Mouse (Mus musculus): Measurements from ENCODE around the gene Cd70. TPM values are rescaled to one million over a fixed set of nuclear protein-coding genes. Genes with fewer than 3 reads are reported as not detected.
A peak's percentile ranks its signal among the peaks of the same experiment; 100 is the strongest.

Cd70 gene
- 0.16 and 0.40 TPM in 2 replicates for polyA plus RNA-seq (2014; fragmentation: Nextera tagmentation; extraction: Ambion mirVana)

GRCm38 (mm10) chr17:57148994-57149803 is at the start of gene Cd70:
TSS of gene Cd70 (minus strand) at chr17:57149777.
- no peaks in the 10 kb centered on the region for H3K36me3 ChIP-seq (ENCODE audit: control insufficient read depth, insufficient read depth, low read length)
- no peaks in the 10 kb centered on the region for H3K9me3 ChIP-seq (ENCODE audit: control insufficient read depth, low read length)
- H3K27me3 ChIP-seq (ENCODE audit: control insufficient read depth, insufficient read depth, low read length), result peaks cover 19% of the 10 kb centered on the region
- H3K4me1 ChIP-seq (ENCODE audit: control insufficient read depth, insufficient read depth, low read length), result peaks cover 4% of the 10 kb centered on the region; the same call in 1 of the 2 replicates
- peak within 1 kb of the TSS; percentile 53 for H3K4me2 ChIP-seq
- ATAC-seq (ENCODE audit: low FRiP score) (0 out of 2 replicates have a peak, but pooled peaks have one; percentile 22), DNase-seq (ENCODE audit: low spot score, missing footprints) (peak; percentile 90)
- peak within 1 kb of the TSS; percentile 24 for H3K4me3 ChIP-seq (ENCODE audit: low read depth, low read length)
- 2% methylated on average over 39 of the region's 39 CpGs for WGBS
- H3K9ac ChIP-seq (ENCODE audit: low read length), result peak within 1 kb of the TSS; percentile 57
- H3K27ac ChIP-seq (ENCODE audit: low read depth, low read length), result no peak within 1 kb of the TSS

- no peak for DNase-seq (ENCODE audit: low spot score, missing footprints)
- 84% methylated on average over 3 of the region's 3 CpGs for WGBS
- H3K4me1 ChIP-seq (ENCODE audit: control insufficient read depth, insufficient read depth, low read length), result no peaks in the 10 kb centered on the region
- H3K9ac ChIP-seq (ENCODE audit: low read length), result no peak overlapping the region
- no peaks in the 10 kb centered on the region for H3K27me3 ChIP-seq (ENCODE audit: control insufficient read depth, insufficient read depth, low read length)
- H3K27ac ChIP-seq (ENCODE audit: low read depth, low read length), result no peak overlapping the region
- no peak overlapping the region for H3K4me2 ChIP-seq
- H3K4me3 ChIP-seq (ENCODE audit: low read depth, low read length), result no peak overlapping the region
- ATAC-seq (ENCODE audit: low FRiP score), result no peak
- no peaks in the 10 kb centered on the region for H3K36me3 ChIP-seq (ENCODE audit: control insufficient read depth, insufficient read depth, low read length)
- H3K9me3 ChIP-seq (ENCODE audit: control insufficient read depth, low read length), result no peaks in the 10 kb centered on the region
Observed at GRCm38 (mm10) chr17:57198252-57198651, 48.7 kb upstream of the Cd70 start.

GRCm38 (mm10) chr17:57195326-57196010 is 45.9 kb upstream of the Cd70 start:
- ATAC-seq (ENCODE audit: low FRiP score), result no peak
- 86% methylated on average over 8 of the region's 8 CpGs for WGBS
- H3K27me3 ChIP-seq (ENCODE audit: control insufficient read depth, insufficient read depth, low read length), result no peaks in the 10 kb centered on the region
- DNase-seq (ENCODE audit: low spot score, missing footprints), result no peak
- no peak overlapping the region for H3K27ac ChIP-seq (ENCODE audit: low read depth, low read length)
- H3K4me1 ChIP-seq (ENCODE audit: control insufficient read depth, insufficient read depth, low read length), result no peaks in the 10 kb centered on the region
- H3K4me2 ChIP-seq, result no peak overlapping the region
- no peak overlapping the region for H3K9ac ChIP-seq (ENCODE audit: low read length)
- H3K4me3 ChIP-seq (ENCODE audit: low read depth, low read length), result no peak overlapping the region
- no peaks in the 10 kb centered on the region for H3K36me3 ChIP-seq (ENCODE audit: control insufficient read depth, insufficient read depth, low read length)
- no peaks in the 10 kb centered on the region for H3K9me3 ChIP-seq (ENCODE audit: control insufficient read depth, low read length)

- Histone ChIP-seq H3K4me3 (ENCODE audit: low read depth, low read length) (no peak overlapping the region), H3K36me3 (ENCODE audit: control insufficient read depth, insufficient read depth, low read length) (no peaks in the 10 kb centered on the region), H3K27ac (ENCODE audit: low read depth, low read length) (no peak overlapping the region), H3K4me1 (ENCODE audit: control insufficient read depth, insufficient read depth, low read length) (no peaks in the 10 kb centered on the region), H3K9me3 (ENCODE audit: control insufficient read depth, low read length) (no peaks in the 10 kb centered on the region), H3K9ac (ENCODE audit: low read length) (no peak overlapping the region), H3K27me3 (ENCODE audit: control insufficient read depth, insufficient read depth, low read length) (no peaks in the 10 kb centered on the region), H3K4me2 (no peak overlapping the region)
- no peak for DNase-seq (ENCODE audit: low spot score, missing footprints)
- WGBS, result 73% methylated on average over 3 of the region's 3 CpGs
- ATAC-seq (ENCODE audit: low FRiP score), result no peak
Observed at GRCm38 (mm10) chr17:57194771-57195170, 45.2 kb upstream of the Cd70 start.

- no peak within 1 kb of the TSS for H3K4me3 ChIP-seq (ENCODE audit: low read depth, low read length)
Observed at GRCm38 (mm10) chr17:57194041-57194507, 44.5 kb upstream of the Cd70 start, which contains the start of gene Tnfsf14. TSS of gene Tnfsf14 (minus strand) at chr17:57194177.

GRCm38 (mm10) chr17:57188510-57189192 is 39.1 kb upstream of the Cd70 start:
- Histone ChIP-seq H3K36me3 (ENCODE audit: control insufficient read depth, insufficient read depth, low read length) (no peaks in the 10 kb centered on the region), H3K9me3 (ENCODE audit: control insufficient read depth, low read length) (no peaks in the 10 kb centered on the region), H3K27ac (ENCODE audit: low read depth, low read length) (no peak overlapping the region), H3K4me2 (no peak overlapping the region), H3K27me3 (ENCODE audit: control insufficient read depth, insufficient read depth, low read length) (no peaks in the 10 kb centered on the region), H3K9ac (ENCODE audit: low read length) (no peak overlapping the region), H3K4me1 (ENCODE audit: control insufficient read depth, insufficient read depth, low read length) (no peaks in the 10 kb centered on the region), H3K4me3 (ENCODE audit: low read depth, low read length) (no peak overlapping the region)
- WGBS, result 91% methylated on average over 12 of the region's 12 CpGs
- ATAC-seq (ENCODE audit: low FRiP score) (no peak), DNase-seq (ENCODE audit: low spot score, missing footprints) (no peak)

More at GRCm38 (mm10) chr17:57194041-57194507, 44.5 kb upstream of the Cd70 start, which contains the start of gene Tnfsf14:
- Histone ChIP-seq H3K36me3 (ENCODE audit: control insufficient read depth, insufficient read depth, low read length) (no peaks in the 10 kb centered on the region), H3K27ac (ENCODE audit: low read depth, low read length) (no peak within 1 kb of the TSS), H3K4me2 (no peak within 1 kb of the TSS), H3K9ac (ENCODE audit: low read length) (no peak within 1 kb of the TSS), H3K9me3 (ENCODE audit: control insufficient read depth, low read length) (no peaks in the 10 kb centered on the region), H3K27me3 (ENCODE audit: control insufficient read depth, insufficient read depth, low read length) (no peaks in the 10 kb centered on the region), H3K4me1 (ENCODE audit: control insufficient read depth, insufficient read depth, low read length) (no peaks in the 10 kb centered on the region)
- 77% methylated on average over 11 of the region's 11 CpGs for WGBS
- DNase-seq (ENCODE audit: low spot score, missing footprints) (no peak), ATAC-seq (ENCODE audit: low FRiP score) (no peak)

- whole genome bisulfite sequencing, result 66% methylated on average over 2 of the region's 2 CpGs
- no peak for DNase-seq (ENCODE audit: low spot score, missing footprints)
- Histone ChIP-seq H3K9me3 (ENCODE audit: control insufficient read depth, low read length) (no peaks in the 10 kb centered on the region), H3K4me1 (ENCODE audit: control insufficient read depth, insufficient read depth, low read length) (no peaks in the 10 kb centered on the region), H3K4me3 (ENCODE audit: low read depth, low read length) (no peak overlapping the region), H3K27ac (ENCODE audit: low read depth, low read length) (no peak overlapping the region), H3K36me3 (ENCODE audit: control insufficient read depth, insufficient read depth, low read length) (no peaks in the 10 kb centered on the region), H3K27me3 (ENCODE audit: control insufficient read depth, insufficient read depth, low read length) (no peaks in the 10 kb centered on the region), H3K9ac (ENCODE audit: low read length) (no peak overlapping the region), H3K4me2 (no peak overlapping the region)
- ATAC-seq (ENCODE audit: low FRiP score), result no peak
Observed at GRCm38 (mm10) chr17:57185641-57186040, 36.1 kb upstream of the Cd70 start.

GRCm38 (mm10) chr17:57182871-57183270 is 33.3 kb upstream of the Cd70 start:
- Histone ChIP-seq H3K27me3 (ENCODE audit: control insufficient read depth, insufficient read depth, low read length) (no peaks in the 10 kb centered on the region), H3K4me2 (no peak overlapping the region), H3K4me3 (ENCODE audit: low read depth, low read length) (no peak overlapping the region), H3K27ac (ENCODE audit: low read depth, low read length) (no peak overlapping the region), H3K36me3 (ENCODE audit: control insufficient read depth, insufficient read depth, low read length) (no peaks in the 10 kb centered on the region), H3K4me1 (ENCODE audit: control insufficient read depth, insufficient read depth, low read length) (no peaks in the 10 kb centered on the region), H3K9me3 (ENCODE audit: control insufficient read depth, low read length) (no peaks in the 10 kb centered on the region), H3K9ac (ENCODE audit: low read length) (no peak overlapping the region)
- ATAC-seq (ENCODE audit: low FRiP score) (no peak), DNase-seq (ENCODE audit: low spot score, missing footprints) (no peak)
- WGBS, result 79% methylated on average over 3 of the region's 3 CpGs

All from midbrain, embryonic 11.5 days (tissue).